Mouse (Mus musculus) cortical plate, adult 2 months (tissue): ENCODE data around the gene Ss18l2.

Experiments used
- CTCF ChIP-seq: fragments of 200-500 bp; IDR thresholded peaks from 2 replicates; pipeline ENCODE4 v1.5.1; 2011; ENCODE audit warnings: mild to moderate bottlenecking, control low read depth, low read length; ENCODE audit not compliant: insufficient read depth; ENCODE audit errors: extremely low read depth
- POLR2A ChIP-seq: fragments of 200-500 bp; IDR thresholded peaks from 2 replicates; pipeline ENCODE4 v1.6.1; 2011; ENCODE audit warnings: mild to moderate bottlenecking, low read length, control low read depth; ENCODE audit not compliant: insufficient read depth; ENCODE audit errors: extremely low read depth

- TF ChIP-seq CTCF, result no peak
- TF ChIP-seq POLR2A, result no peak
Measured at GRCm38 (mm10) chr9:121760271-121761090, 50.4 kb downstream of the Ss18l2 start.
